Mouse (Mus musculus): ENCODE measurements around the gene Grk4. TPM values are rescaled to one million over a fixed set of nuclear protein-coding genes. Genes with fewer than 3 reads are reported as not detected.

Gene Grk4
- polyA plus RNA-seq, 1 experiment from 2014 or later = 1.6 TPM

DNA sequence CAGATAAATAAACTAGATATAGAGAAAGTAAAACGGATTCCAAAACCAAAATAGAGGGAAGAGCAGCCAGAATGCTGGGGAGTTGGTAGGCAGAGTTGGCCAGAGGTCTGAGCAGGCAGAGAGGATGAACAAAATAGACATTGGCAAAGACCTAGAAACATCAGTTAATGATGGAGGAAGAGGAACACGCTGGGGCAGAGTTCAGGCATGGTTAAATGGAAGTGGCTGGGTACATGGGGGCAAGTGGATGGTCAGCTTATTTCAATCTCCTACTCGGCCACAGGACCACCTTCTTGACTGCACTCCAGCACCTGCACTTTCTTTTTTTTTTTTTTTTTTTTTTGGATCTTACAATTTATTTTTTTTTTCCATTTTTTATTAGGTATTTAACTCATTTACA, 18.2 kb upstream of the Grk4 start:
- Histone ChIP-seq H3K9ac (ENCODE audit: low read length) (no peak overlapping the region), H3K4me2 (ENCODE audit: low read length) (no peak overlapping the region), H3K4me1 (replicated peaks; ENCODE audit: control insufficient read depth, insufficient read depth, low read length) (peaks cover 4% of the 10 kb centered on the region), H3K9me3 (ENCODE audit: control insufficient read depth, low read length) (no peaks in the 10 kb centered on the region), H3K4me3 (ENCODE audit: low read depth, low read length) (no peak overlapping the region), H3K27ac (ENCODE audit: low read depth) (no peak overlapping the region), H3K36me3 (ENCODE audit: control insufficient read depth, insufficient read depth, low read length) (peaks cover 84% of the 10 kb centered on the region), H3K27me3 (replicated peaks; ENCODE audit: control insufficient read depth, insufficient read depth, low read length) (no peaks in the 10 kb centered on the region)
- DNase-seq (ENCODE audit: low spot score) (no peak), ATAC-seq (replicated peaks; ENCODE audit: low FRiP score, low TSS enrichment, low read depth) (no peak)
- WGBS = 84% methylated on average over 3 of the region's 3 CpGs

GRCm38 (mm10) chr5:34642932-34643331, 17.2 kb upstream of the Grk4 start:
- 76% methylated on average over 5 of the region's 5 CpGs for WGBS
- Histone ChIP-seq H3K4me1 (replicated peaks; ENCODE audit: control insufficient read depth, insufficient read depth, low read length) (no peaks in the 10 kb centered on the region), H3K27me3 (replicated peaks; ENCODE audit: control insufficient read depth, insufficient read depth, low read length) (no peaks in the 10 kb centered on the region), H3K4me3 (ENCODE audit: low read depth, low read length) (no peak overlapping the region), H3K4me2 (ENCODE audit: low read length) (no peak overlapping the region), H3K36me3 (ENCODE audit: control insufficient read depth, insufficient read depth, low read length) (peaks cover 87% of the 10 kb centered on the region), H3K9ac (ENCODE audit: low read length) (no peak overlapping the region), H3K9me3 (ENCODE audit: control insufficient read depth, low read length) (no peaks in the 10 kb centered on the region), H3K27ac (ENCODE audit: low read depth) (no peak overlapping the region)
- DNase-seq (ENCODE audit: low spot score) (peak; percentile 55), ATAC-seq (replicated peaks; ENCODE audit: low FRiP score, low TSS enrichment, low read depth) (peak; percentile 67; the same call in 1 of the 2 replicates)

DNA sequence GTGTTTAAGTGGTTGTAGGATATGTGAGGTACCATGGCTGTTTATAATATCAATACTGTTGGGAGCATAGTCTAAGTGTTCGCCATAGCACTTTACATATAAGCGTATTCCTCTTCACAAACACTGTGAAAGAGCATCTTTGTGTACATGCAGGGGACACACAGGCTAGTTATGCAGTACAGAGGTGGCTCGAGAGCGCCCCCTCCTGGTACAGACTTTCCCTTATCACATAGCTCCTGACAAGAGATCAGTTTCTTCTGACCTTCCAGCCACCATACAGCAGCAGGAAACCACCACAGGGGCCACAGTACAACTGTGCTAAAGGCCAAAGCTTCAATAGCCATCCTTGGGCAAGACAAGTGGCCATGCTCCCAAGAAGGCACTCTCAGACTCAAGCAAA, 12.6 kb upstream of the Grk4 start:
- no peak overlapping the region for H3K4me2 ChIP-seq (ENCODE audit: low read length)
- no peak overlapping the region for H3K27ac ChIP-seq (ENCODE audit: low read depth)
- ATAC-seq (replicated peaks; ENCODE audit: low FRiP score, low TSS enrichment, low read depth) (no peak), DNase-seq (ENCODE audit: low spot score) (peak; percentile 84)
- peaks cover 95% of the 10 kb centered on the region for H3K36me3 ChIP-seq (ENCODE audit: control insufficient read depth, insufficient read depth, low read length)
- H3K4me1 ChIP-seq (replicated peaks; ENCODE audit: control insufficient read depth, insufficient read depth, low read length) = no peaks in the 10 kb centered on the region
- H3K27me3 ChIP-seq (replicated peaks; ENCODE audit: control insufficient read depth, insufficient read depth, low read length) = no peaks in the 10 kb centered on the region
- WGBS = 47% methylated on average over 4 of the region's 4 CpGs
- no peak overlapping the region for H3K4me3 ChIP-seq (ENCODE audit: low read depth, low read length)
- H3K9me3 ChIP-seq (ENCODE audit: control insufficient read depth, low read length) = no peaks in the 10 kb centered on the region
- no peak overlapping the region for H3K9ac ChIP-seq (ENCODE audit: low read length)

- Histone ChIP-seq H3K4me2 (ENCODE audit: low read length) (no peak overlapping the region), H3K4me1 (replicated peaks; ENCODE audit: control insufficient read depth, insufficient read depth, low read length) (no peaks in the 10 kb centered on the region), H3K36me3 (ENCODE audit: control insufficient read depth, insufficient read depth, low read length) (peaks cover 93% of the 10 kb centered on the region), H3K9ac (ENCODE audit: low read length) (no peak overlapping the region), H3K27ac (ENCODE audit: low read depth) (no peak overlapping the region), H3K4me3 (ENCODE audit: low read depth, low read length) (no peak overlapping the region), H3K27me3 (replicated peaks; ENCODE audit: control insufficient read depth, insufficient read depth, low read length) (no peaks in the 10 kb centered on the region), H3K9me3 (ENCODE audit: control insufficient read depth, low read length) (no peaks in the 10 kb centered on the region)
- ATAC-seq (replicated peaks; ENCODE audit: low FRiP score, low TSS enrichment, low read depth) = no peak
- WGBS = 82% methylated on average over 5 of the region's 5 CpGs
- peak; percentile 42 for DNase-seq (ENCODE audit: low spot score)
Observed at GRCm38 (mm10) chr5:34652961-34653360, 7.2 kb upstream of the Grk4 start.

DNA sequence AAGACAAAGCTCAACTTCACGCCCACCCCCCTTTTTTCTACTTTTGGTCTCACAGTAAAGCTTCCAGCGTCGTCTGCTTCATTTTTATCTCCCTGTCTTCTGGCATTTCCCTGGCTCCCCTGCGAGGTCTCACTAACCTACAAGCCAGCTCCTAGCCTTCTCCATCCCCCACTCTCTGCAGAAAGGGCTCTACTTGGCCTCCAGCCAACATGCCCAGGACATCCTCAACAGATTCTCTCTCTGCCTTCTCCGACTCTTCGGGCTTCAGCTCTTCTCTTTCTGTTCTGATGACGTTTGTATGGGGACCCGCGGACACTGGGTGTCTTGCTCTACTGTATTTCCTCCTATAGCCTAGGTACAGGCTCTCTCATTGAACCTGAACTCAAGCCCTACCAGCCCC, 5.3 kb upstream of the Grk4 start:
- no peak overlapping the region for H3K9ac ChIP-seq (ENCODE audit: low read length)
- H3K27me3 ChIP-seq (replicated peaks; ENCODE audit: control insufficient read depth, insufficient read depth, low read length) = no peaks in the 10 kb centered on the region
- H3K4me2 ChIP-seq (ENCODE audit: low read length) = no peak overlapping the region
- WGBS = 73% methylated on average over 9 of the region's 9 CpGs
- H3K4me3 ChIP-seq (ENCODE audit: low read depth, low read length) = no peak overlapping the region
- no peak overlapping the region for H3K27ac ChIP-seq (ENCODE audit: low read depth)
- 0 out of 2 replicates have a peak, but pooled peaks cover 5% of the 10 kb centered on the region for H3K4me1 ChIP-seq (replicated peaks; ENCODE audit: control insufficient read depth, insufficient read depth, low read length)
- H3K36me3 ChIP-seq (ENCODE audit: control insufficient read depth, insufficient read depth, low read length) = peaks cover 74% of the 10 kb centered on the region
- no peak for ATAC-seq (replicated peaks; ENCODE audit: low FRiP score, low TSS enrichment, low read depth)
- no peaks in the 10 kb centered on the region for H3K9me3 ChIP-seq (ENCODE audit: control insufficient read depth, low read length)
- peak; percentile 49 for DNase-seq (ENCODE audit: low spot score)

DNA sequence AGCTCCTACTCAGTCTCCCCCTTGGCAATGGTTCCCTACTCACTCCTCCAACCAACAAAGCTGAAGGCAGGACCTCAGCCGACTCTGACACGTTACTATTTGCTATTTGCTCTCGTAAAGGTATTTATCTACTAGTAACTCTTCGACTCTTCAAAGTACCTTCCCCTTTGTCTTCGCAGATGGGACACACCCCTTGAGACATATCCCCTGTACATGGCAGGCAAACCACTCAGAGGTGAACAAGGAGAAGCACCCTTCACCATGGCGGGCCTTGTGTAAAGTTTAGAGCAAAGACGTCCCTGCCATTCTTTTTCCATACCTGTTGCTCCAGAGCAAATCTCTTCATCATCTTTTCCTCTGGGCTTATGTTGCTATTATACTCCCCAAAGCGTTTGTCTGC, 2.6 kb upstream of the Grk4 start:
- ATAC-seq (replicated peaks; ENCODE audit: low FRiP score, low TSS enrichment, low read depth) (no peak), DNase-seq (ENCODE audit: low spot score) (no peak)
- H3K9ac ChIP-seq (ENCODE audit: low read length) = no peak overlapping the region
- WGBS = 86% methylated on average over 8 of the region's 8 CpGs
- H3K4me3 ChIP-seq (ENCODE audit: low read depth, low read length) = no peak overlapping the region
- H3K27me3 ChIP-seq (replicated peaks; ENCODE audit: control insufficient read depth, insufficient read depth, low read length) = no peaks in the 10 kb centered on the region
- H3K4me2 ChIP-seq (ENCODE audit: low read length) = no peak overlapping the region
- peaks cover 10% of the 10 kb centered on the region; the same call in 1 of the 2 replicates for H3K4me1 ChIP-seq (replicated peaks; ENCODE audit: control insufficient read depth, insufficient read depth, low read length)
- no peak overlapping the region for H3K27ac ChIP-seq (ENCODE audit: low read depth)
- H3K36me3 ChIP-seq (ENCODE audit: control insufficient read depth, insufficient read depth, low read length) = peaks cover 47% of the 10 kb centered on the region
- H3K9me3 ChIP-seq (ENCODE audit: control insufficient read depth, low read length) = no peaks in the 10 kb centered on the region

DNA sequence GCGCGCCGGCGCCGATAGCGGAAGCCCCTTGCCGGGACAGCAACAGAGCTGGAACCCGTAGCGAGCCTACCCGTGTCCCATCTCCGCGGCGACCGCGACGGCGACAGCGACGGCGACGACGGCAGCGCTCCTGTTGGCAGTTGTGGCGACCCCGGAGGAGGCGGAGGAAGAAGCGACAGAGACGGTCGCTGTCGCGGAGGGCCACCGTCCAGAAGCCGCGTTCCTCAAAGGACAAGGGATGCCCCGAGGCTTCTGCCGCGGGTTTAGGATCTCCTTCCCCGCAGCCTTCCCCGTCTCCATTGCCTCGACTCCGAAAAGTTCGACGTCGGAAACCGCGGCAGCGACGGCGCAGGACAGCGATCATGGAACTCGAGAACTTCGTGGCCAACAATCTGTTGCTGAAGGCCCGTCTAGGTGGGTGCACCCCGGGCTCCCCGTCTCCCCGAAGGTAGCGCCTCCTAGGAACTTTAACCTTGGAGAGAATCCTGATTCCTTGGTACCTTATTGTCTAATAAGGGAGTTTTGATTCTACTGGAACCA, 482 bp downstream of the Grk4 start:
- Histone ChIP-seq H3K4me2 (ENCODE audit: low read length) (peak overlapping the region; percentile 63), H3K27me3 (replicated peaks; ENCODE audit: control insufficient read depth, insufficient read depth, low read length) (no peaks in the 10 kb centered on the region), H3K27ac (ENCODE audit: low read depth) (peak overlapping the region; percentile 80), H3K36me3 (ENCODE audit: control insufficient read depth, insufficient read depth, low read length) (peaks cover 16% of the 10 kb centered on the region), H3K9me3 (ENCODE audit: control insufficient read depth, low read length) (no peaks in the 10 kb centered on the region), H3K9ac (ENCODE audit: low read length) (peak overlapping the region; percentile 65), H3K4me3 (ENCODE audit: low read depth, low read length) (peak overlapping the region; percentile 75), H3K4me1 (replicated peaks; ENCODE audit: control insufficient read depth, insufficient read depth, low read length) (peaks cover 10% of the 10 kb centered on the region; the same call in 1 of the 2 replicates)
- WGBS = under 1% methylated on average over 57 of the region's 57 CpGs
- no peak for DNase-seq (ENCODE audit: low spot score)
- peak; percentile 7 for ATAC-seq (replicated peaks; ENCODE audit: low FRiP score, low TSS enrichment, low read depth)

DNA sequence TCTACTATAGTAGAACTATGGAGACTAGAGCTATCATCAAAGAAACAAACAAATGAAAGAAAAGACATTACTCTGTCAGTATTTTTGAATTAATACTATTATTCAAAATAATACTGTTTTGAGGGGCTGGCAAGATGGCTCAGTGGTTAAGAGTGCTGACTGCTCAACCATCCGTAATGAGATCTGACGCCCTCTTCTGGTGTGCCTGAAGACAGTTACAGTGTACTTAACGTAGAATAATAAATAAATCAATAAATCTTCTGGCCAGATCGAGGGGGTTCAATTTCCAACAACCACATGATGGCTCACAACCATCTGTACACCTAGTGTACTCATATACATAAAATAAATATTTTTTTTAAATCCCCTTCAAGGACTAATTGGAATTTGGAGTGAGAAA, 1.7 kb downstream of the Grk4 start:
- Histone ChIP-seq H3K4me3 (ENCODE audit: low read depth, low read length) (no peak overlapping the region), H3K27ac (ENCODE audit: low read depth) (no peak overlapping the region), H3K27me3 (replicated peaks; ENCODE audit: control insufficient read depth, insufficient read depth, low read length) (no peaks in the 10 kb centered on the region), H3K4me1 (replicated peaks; ENCODE audit: control insufficient read depth, insufficient read depth, low read length) (peaks cover 10% of the 10 kb centered on the region; the same call in 1 of the 2 replicates), H3K4me2 (ENCODE audit: low read length) (no peak overlapping the region), H3K36me3 (ENCODE audit: control insufficient read depth, insufficient read depth, low read length) (0 out of 2 replicates have a peak, but pooled peaks cover 5% of the 10 kb centered on the region), H3K9ac (ENCODE audit: low read length) (no peak overlapping the region), H3K9me3 (ENCODE audit: control insufficient read depth, low read length) (no peaks in the 10 kb centered on the region)
- no peak for DNase-seq (ENCODE audit: low spot score)
- WGBS = 74% methylated on average over 4 of the region's 4 CpGs
- ATAC-seq (replicated peaks; ENCODE audit: low FRiP score, low TSS enrichment, low read depth) = no peak

DNA sequence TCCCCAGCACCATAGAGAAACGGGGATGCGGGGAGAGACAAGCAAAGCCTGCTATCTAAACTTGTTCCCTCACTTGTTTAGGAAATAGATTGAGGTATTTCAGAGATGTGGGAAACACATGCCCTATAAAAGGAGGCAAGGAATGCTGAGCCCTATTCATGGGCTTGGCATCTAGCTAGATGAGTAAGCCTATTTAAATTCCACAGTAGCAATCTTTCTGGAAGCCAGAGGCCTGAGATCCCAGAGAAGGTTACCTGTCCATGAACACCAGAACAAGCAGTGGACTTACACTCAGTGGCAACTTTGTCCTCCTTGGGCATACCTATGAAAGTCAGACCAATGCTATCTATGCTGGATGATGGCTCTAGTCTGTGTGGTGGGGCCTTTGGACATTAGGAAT, 3.1 kb downstream of the Grk4 start:
- no peak overlapping the region for H3K27ac ChIP-seq (ENCODE audit: low read depth)
- no peaks in the 10 kb centered on the region for H3K36me3 ChIP-seq (ENCODE audit: control insufficient read depth, insufficient read depth, low read length)
- no peak for DNase-seq (ENCODE audit: low spot score)
- WGBS = 84% methylated on average over 2 of the region's 2 CpGs
- H3K9me3 ChIP-seq (ENCODE audit: control insufficient read depth, low read length) = no peaks in the 10 kb centered on the region
- no peak overlapping the region for H3K4me2 ChIP-seq (ENCODE audit: low read length)
- H3K9ac ChIP-seq (ENCODE audit: low read length) = no peak overlapping the region
- peaks cover 10% of the 10 kb centered on the region; the same call in 1 of the 2 replicates for H3K4me1 ChIP-seq (replicated peaks; ENCODE audit: control insufficient read depth, insufficient read depth, low read length)
- H3K4me3 ChIP-seq (ENCODE audit: low read depth, low read length) = no peak overlapping the region
- no peak for ATAC-seq (replicated peaks; ENCODE audit: low FRiP score, low TSS enrichment, low read depth)
- no peaks in the 10 kb centered on the region for H3K27me3 ChIP-seq (replicated peaks; ENCODE audit: control insufficient read depth, insufficient read depth, low read length)

Data from intestine, embryonic 14.5 days (tissue).